Mouse (Mus musculus): Measurements from ENCODE around the gene Trmt61a. TPM values are rescaled to one million over a fixed set of nuclear protein-coding genes. Genes with fewer than 3 reads are reported as not detected.

Gene Trmt61a
- polyA plus RNA-seq, 1 experiment from 2014 or later = 14.4 TPM

DNA sequence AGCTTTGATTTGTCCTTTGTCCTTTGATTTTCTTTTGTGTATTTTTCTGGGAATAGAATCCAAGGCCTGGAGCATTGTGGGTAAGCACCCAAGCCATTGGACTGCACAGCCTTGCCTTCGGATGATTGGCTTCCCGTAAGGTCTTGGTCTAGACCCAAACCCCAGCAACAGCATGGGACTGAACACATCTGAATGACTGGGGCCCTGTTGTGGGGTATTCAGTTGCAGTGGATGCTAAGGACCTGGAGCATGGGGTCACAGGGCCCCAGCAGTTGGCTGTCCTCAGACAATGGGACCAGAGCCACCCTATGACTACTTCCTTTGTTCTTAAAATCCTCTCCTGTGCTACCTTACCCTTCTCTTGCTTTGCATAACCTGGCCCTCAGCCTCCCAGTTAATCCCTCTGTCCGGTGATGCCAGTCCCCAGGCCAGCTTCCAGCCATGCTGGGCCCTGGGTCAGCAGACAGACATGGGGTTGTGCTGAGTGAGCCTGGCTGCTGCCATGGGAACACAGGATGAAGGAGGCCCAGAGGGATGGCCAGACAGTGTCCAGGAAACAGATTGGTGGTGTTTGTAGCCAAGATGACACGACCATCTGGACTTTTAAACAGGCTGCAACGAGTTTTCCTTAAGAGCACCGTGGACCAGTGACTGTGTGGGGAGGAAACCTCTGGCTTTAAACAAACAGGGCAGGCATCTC is 46.9 kb downstream of the Trmt61a start:
- H3K4me2 ChIP-seq = no peak overlapping the region
- H3K9me3 ChIP-seq = no peaks in the 10 kb centered on the region
- peak; percentile 53; the same call in 1 of the 2 replicates for ATAC-seq (ENCODE audit: insufficient number of reproducible peaks, low FRiP score, low TSS enrichment, low read depth)
- no peaks in the 10 kb centered on the region for H3K27me3 ChIP-seq
- H3K27ac ChIP-seq = peak overlapping the region; percentile 60
- 69% methylated on average over 6 of the region's 6 CpGs for WGBS
- no peak overlapping the region for H3K4me3 ChIP-seq
- H3K9ac ChIP-seq = no peak overlapping the region
- H3K4me1 ChIP-seq = peaks cover 3% of the 10 kb centered on the region; the same call in 1 of the 2 replicates
- peaks cover 55% of the 10 kb centered on the region for H3K36me3 ChIP-seq

GRCm38 (mm10) chr12:111725338-111726121 is 47.6 kb downstream of the Trmt61a start:
- no peaks in the 10 kb centered on the region for H3K27me3 ChIP-seq
- H3K4me3 ChIP-seq = no peak overlapping the region
- no peaks in the 10 kb centered on the region for H3K9me3 ChIP-seq
- no peak for ATAC-seq (ENCODE audit: insufficient number of reproducible peaks, low FRiP score, low TSS enrichment, low read depth)
- H3K36me3 ChIP-seq = peaks cover 52% of the 10 kb centered on the region
- WGBS = 63% methylated on average over 12 of the region's 12 CpGs
- no peak overlapping the region for H3K4me2 ChIP-seq
- no peak overlapping the region for H3K9ac ChIP-seq
- peak overlapping the region; percentile 60 for H3K27ac ChIP-seq
- peaks cover 3% of the 10 kb centered on the region; the same call in 1 of the 2 replicates for H3K4me1 ChIP-seq

- no peak overlapping the region for H3K4me3 ChIP-seq
- H3K9me3 ChIP-seq = no peaks in the 10 kb centered on the region
- 68% methylated on average over 4 of the region's 4 CpGs for WGBS
- peaks cover 3% of the 10 kb centered on the region; the same call in 1 of the 2 replicates for H3K4me1 ChIP-seq
- H3K36me3 ChIP-seq = peaks cover 52% of the 10 kb centered on the region
- no peak for ATAC-seq (ENCODE audit: insufficient number of reproducible peaks, low FRiP score, low TSS enrichment, low read depth)
- no peak overlapping the region for H3K4me2 ChIP-seq
- 0 out of 2 replicates have a peak overlapping the region, but pooled peaks have one; percentile 60 for H3K27ac ChIP-seq
- no peaks in the 10 kb centered on the region for H3K27me3 ChIP-seq
- H3K9ac ChIP-seq = no peak overlapping the region
Measured at GRCm38 (mm10) chr12:111726122-111726463, 48.2 kb downstream of the Trmt61a start.

GRCm38 (mm10) chr12:111727956-111728355 is 50.1 kb downstream of the Trmt61a start:
- 91% methylated on average over 1 of the region's 1 CpGs for WGBS

DNA sequence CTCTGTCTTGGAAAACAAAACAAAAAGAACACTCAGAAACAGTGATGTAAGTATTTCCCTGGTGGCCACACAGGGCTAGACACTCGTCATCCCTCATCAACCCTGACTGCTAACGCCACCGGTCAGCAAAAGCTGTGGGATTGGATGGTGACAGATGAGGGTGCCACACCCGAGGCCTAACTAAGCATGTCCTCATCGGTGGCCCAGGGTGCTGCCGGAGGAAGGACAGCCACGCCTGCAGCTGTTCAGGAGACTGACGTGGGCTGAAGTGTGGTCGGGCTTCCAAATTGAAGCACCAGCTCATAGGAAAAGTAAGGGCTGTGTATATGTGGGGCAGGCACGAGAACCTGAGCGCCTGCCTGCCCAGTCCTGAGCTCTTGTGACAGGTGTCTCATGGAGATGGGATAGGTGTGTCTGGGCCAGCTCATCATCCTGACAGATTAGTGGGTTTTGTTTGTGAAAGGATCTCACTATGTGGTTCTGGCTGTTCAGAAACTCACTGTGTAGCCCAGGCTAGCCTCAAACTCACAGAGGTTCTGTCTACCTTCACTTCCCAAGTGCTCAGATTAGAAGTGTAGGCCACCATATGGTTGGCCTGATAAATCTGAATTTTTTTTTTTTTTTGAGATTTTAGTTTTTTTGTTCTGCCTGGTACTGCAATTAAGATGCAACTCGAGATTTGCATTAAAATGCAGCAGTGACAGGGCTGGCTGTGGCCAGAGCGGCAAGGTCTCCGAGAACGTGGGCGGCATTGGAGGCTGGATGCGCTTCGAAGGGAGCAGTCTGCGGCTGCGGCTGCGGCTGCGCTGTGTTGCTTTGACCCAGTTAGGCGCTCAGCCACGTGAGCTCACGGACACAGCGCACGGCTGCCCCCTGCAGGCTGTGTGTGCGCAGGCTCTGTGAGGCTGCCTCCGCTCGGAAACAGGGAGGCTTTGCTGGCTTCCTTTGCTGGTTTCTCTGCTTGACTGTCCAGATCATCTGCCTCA is 54.2 kb downstream of the Trmt61a start:
- H3K4me1 ChIP-seq = peaks cover 13% of the 10 kb centered on the region
- 30% methylated on average over 30 of the region's 30 CpGs for WGBS
- 0 out of 2 replicates have a peak overlapping the region, but pooled peaks have one; percentile 27 for H3K27ac ChIP-seq
- H3K36me3 ChIP-seq = peaks cover 31% of the 10 kb centered on the region
- peak; percentile 88 for ATAC-seq (ENCODE audit: insufficient number of reproducible peaks, low FRiP score, low TSS enrichment, low read depth)
- no peaks in the 10 kb centered on the region for H3K9me3 ChIP-seq
- H3K4me2 ChIP-seq = peak overlapping the region; percentile 46
- H3K27me3 ChIP-seq = no peaks in the 10 kb centered on the region
- H3K4me3 ChIP-seq = 0 out of 2 replicates have a peak overlapping the region, but pooled peaks have one; percentile 4
- no peak overlapping the region for H3K9ac ChIP-seq

More at GRCm38 (mm10) chr12:111727956-111728355, 50.1 kb downstream of the Trmt61a start:
- no peaks in the 10 kb centered on the region for H3K9me3 ChIP-seq
- H3K36me3 ChIP-seq = peaks cover 58% of the 10 kb centered on the region
- no peak overlapping the region for H3K27ac ChIP-seq
- no peak for ATAC-seq (ENCODE audit: insufficient number of reproducible peaks, low FRiP score, low TSS enrichment, low read depth)
- no peak overlapping the region for H3K4me2 ChIP-seq
- H3K4me3 ChIP-seq = no peak overlapping the region
- no peak overlapping the region for H3K9ac ChIP-seq
- no peaks in the 10 kb centered on the region for H3K27me3 ChIP-seq
- H3K4me1 ChIP-seq = peaks cover 16% of the 10 kb centered on the region

GRCm38 (mm10) chr12:111732921-111733320 is 55.0 kb downstream of the Trmt61a start:
- H3K4me3 ChIP-seq = no peak overlapping the region
- no peak overlapping the region for H3K27ac ChIP-seq
- H3K4me1 ChIP-seq = peaks cover 13% of the 10 kb centered on the region
- no peak overlapping the region for H3K4me2 ChIP-seq
- peaks cover 24% of the 10 kb centered on the region for H3K36me3 ChIP-seq
- H3K9ac ChIP-seq = no peak overlapping the region
- no peak for ATAC-seq (ENCODE audit: insufficient number of reproducible peaks, low FRiP score, low TSS enrichment, low read depth)
- no peaks in the 10 kb centered on the region for H3K9me3 ChIP-seq
- no peaks in the 10 kb centered on the region for H3K27me3 ChIP-seq
- WGBS = 54% methylated on average over 5 of the region's 5 CpGs

Other genes starting within 250 kb of the Trmt61a start
- 8.3 and 8.4 TPM in 2 replicates for gene Tnfaip2, start 235.6 kb upstream of the Trmt61a start, polyA plus RNA-seq (2015; fragmentation: Nextera tagmentation; extraction: Ambion mirVana)
- gene Gm266, start 192.3 kb upstream of the Trmt61a start, polyA plus RNA-seq (2015; fragmentation: Nextera tagmentation; extraction: Ambion mirVana) = 13.1 and 16.1 TPM in 2 replicates
- gene Eif5, start 140.1 kb upstream of the Trmt61a start, polyA plus RNA-seq (2015; fragmentation: Nextera tagmentation; extraction: Ambion mirVana) = 473 and 511 TPM in 2 replicates
- gene Mark3, start 103.6 kb upstream of the Trmt61a start, polyA plus RNA-seq (2015; fragmentation: Nextera tagmentation; extraction: Ambion mirVana) = 24.0 and 30.4 TPM in 2 replicates
- gene Ckb, start 5.8 kb upstream of the Trmt61a start, polyA plus RNA-seq (2015; fragmentation: Nextera tagmentation; extraction: Ambion mirVana) = 132 and 183 TPM in 2 replicates
- gene Bag5, start 35.2 kb downstream of the Trmt61a start, polyA plus RNA-seq (2015; fragmentation: Nextera tagmentation; extraction: Ambion mirVana) = 69.4 and 71.2 TPM in 2 replicates
- gene Apopt1, start 35.2 kb downstream of the Trmt61a start, polyA plus RNA-seq (2015; fragmentation: Nextera tagmentation; extraction: Ambion mirVana) = 48.4 and 51.2 TPM in 2 replicates
- gene Klc1, start 80.7 kb downstream of the Trmt61a start, polyA plus RNA-seq (2015; fragmentation: Nextera tagmentation; extraction: Ambion mirVana) = 107 and 121 TPM in 2 replicates
- gene Xrcc3, start 135.8 kb downstream of the Trmt61a start, polyA plus RNA-seq (2015; fragmentation: Nextera tagmentation; extraction: Ambion mirVana) = 8.4 and 9.9 TPM in 2 replicates
- gene Zfyve21, start 136.1 kb downstream of the Trmt61a start, polyA plus RNA-seq (2015; fragmentation: Nextera tagmentation; extraction: Ambion mirVana) = 122 and 141 TPM in 2 replicates
- 11.8 and 14.9 TPM in 2 replicates for gene Ppp1r13b, start 230.0 kb downstream of the Trmt61a start, polyA plus RNA-seq (2015; fragmentation: Nextera tagmentation; extraction: Ambion mirVana)

Data from limb, embryonic 15.5 days (tissue).